Mouse (Mus musculus) bone marrow, adult 2 months (tissue): ENCODE results near the gene Grik4.

ENCODE experiments used
- CTCF ChIP-seq: fragments of 200-500 bp; IDR thresholded peaks from 2 replicates; pipeline ENCODE4 v1.5.1; 2011; ENCODE audit warnings: low read length, control low read depth; ENCODE audit not compliant: control insufficient read depth, insufficient read depth
- POLR2A ChIP-seq: fragments of 200-500 bp; IDR thresholded peaks from 2 replicates; pipeline ENCODE4 v1.6.1; 2011; ENCODE audit warnings: low read depth, mild to moderate bottlenecking, control low read depth, low read length, borderline replicate concordance; ENCODE audit not compliant: control insufficient read depth

DNA sequence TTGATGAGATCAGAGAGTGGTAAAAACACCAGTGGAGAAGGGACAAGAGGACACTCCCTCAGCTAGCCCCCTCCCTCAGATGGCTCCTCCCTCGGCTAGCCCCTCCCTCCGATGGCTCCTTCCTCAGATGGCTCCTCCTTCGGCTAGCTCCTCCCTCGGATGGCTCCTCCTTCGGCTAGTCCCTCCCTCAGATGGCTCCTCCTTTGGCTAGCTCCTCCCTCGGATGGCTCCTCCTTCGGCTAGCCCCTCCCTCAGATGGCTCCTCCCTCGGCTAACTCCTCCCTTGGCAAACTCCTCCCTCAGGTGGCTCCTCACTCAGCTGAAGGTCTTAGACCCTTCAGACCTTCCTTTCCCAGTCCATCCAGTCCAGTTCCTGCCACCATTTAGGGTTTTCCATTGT is 51.5 kb downstream of the Grik4 start:
- TF ChIP-seq POLR2A (no peak), CTCF (no peak)
